Mouse (Mus musculus) bone marrow, adult 2 months (tissue): Measurements from ENCODE around the gene Rps2.

ENCODE experiments used
- CTCF ChIP-seq: fragments of 200-500 bp; IDR thresholded peaks from 2 replicates; pipeline ENCODE4 v1.5.1; 2011; ENCODE audit warnings: low read length, control low read depth; ENCODE audit not compliant: control insufficient read depth, insufficient read depth
- POLR2A ChIP-seq: fragments of 200-500 bp; IDR thresholded peaks from 2 replicates; pipeline ENCODE4 v1.6.1; 2011; ENCODE audit warnings: low read depth, mild to moderate bottlenecking, control low read depth, low read length, borderline replicate concordance; ENCODE audit not compliant: control insufficient read depth

DNA sequence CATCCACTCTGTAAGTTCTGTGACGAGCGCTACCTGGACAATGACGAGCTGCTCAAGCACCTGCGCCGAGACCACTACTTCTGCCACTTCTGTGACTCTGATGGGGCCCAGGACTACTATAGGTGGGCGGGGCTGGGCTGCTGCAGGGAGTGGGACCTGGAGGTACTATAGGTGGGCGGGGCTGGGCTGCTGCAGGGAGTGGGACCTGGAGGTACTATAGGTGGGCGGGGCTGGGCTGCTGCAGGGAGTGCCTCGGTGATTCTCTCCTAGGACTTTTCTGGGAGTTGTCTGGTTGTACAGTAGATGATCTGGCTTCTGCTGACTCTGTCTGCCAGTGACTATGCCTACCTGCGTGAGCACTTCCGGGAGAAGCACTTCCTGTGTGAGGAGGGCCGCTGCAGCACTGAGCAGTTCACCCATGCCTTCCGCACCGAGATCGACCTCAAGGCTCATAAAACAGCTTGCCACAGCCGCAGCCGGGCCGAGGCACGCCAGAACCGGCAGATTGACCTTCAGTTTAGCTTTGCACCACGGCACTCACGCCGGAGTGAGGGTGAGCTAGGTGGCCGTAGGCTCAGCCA is 40.3 kb upstream of the Rps2 start:
- TF ChIP-seq CTCF (no peak), POLR2A (no peak)
